Mouse (Mus musculus): ENCODE data around the gene Olfr641.

Olfr641 gene

DNA sequence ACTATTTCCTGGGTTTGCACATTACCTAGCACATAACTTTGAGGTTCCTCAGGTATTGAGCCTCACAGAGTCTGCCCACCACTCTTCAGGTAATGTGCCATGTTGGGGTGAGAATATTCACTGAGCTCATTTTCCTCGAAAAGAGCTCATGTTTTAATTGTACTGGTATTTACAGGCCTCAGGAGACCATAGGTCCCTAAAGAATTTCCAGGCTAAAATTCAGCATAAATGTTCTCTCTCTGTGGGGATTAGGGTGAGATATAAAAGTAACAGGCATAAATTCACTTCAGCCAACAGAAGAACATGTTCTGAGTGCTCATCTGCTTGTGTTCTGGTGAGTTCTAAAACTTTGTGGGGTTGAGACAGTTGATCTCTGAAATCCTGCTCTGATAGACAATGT, at the start of gene Olfr641:
Olfr641 (plus strand) TSS at position 301 of the 400 bp plus-strand sequence.
- DNase-seq (ENCODE audit: extremely low read depth, low read depth): no peak

- DNase-seq (ENCODE audit: extremely low read depth, low read depth): no peak
Measured at GRCm38 (mm10) chr7:103998446-103998845, 36.8 kb upstream of the Olfr641 start, which contains the start of gene Olfr638. Gene Olfr638, plus strand, starts transcription at chr7:103998746.

GRCm38 (mm10) chr7:103999124-103999523, 36.1 kb upstream of the Olfr641 start:
- no peak for DNase-seq (ENCODE audit: extremely low read depth, low read depth)

DNA sequence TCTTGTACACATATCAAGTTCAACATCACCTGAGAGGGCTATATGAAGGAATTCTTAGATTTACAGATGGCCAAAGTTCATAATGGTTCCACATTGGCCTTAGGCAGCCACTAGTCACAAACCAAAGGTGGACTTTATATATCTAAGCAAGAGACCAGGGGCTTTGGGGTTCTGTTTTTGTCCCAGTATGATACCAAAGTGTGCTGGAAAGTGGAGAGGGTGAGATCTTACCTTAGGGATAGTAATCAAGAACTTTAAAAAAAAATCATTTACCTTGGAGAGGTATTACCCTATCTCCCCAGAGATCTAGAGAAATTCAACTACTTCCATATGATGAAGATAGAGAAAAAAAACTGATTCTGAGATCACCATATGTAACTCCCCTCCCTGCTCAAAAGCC, 18.0 kb upstream of the Olfr641 start, which contains the start of gene Olfr639:
Olfr639 (minus strand) TSS at position 101 of the 400 bp plus-strand sequence.
- no peak for DNase-seq (ENCODE audit: extremely low read depth, low read depth)

- no peak for DNase-seq (ENCODE audit: extremely low read depth, low read depth)
Measured at GRCm38 (mm10) chr7:104018953-104019352, 16.3 kb upstream of the Olfr641 start.

GRCm38 (mm10) chr7:104021651-104022050, 13.6 kb upstream of the Olfr641 start:
- DNase-seq (ENCODE audit: extremely low read depth, low read depth): no peak

- no peak for DNase-seq (ENCODE audit: extremely low read depth, low read depth)
Measured at GRCm38 (mm10) chr7:104025473-104025872, 9.8 kb upstream of the Olfr641 start, which contains the start of gene Olfr640. Gene Olfr640, minus strand, starts transcription at chr7:104025573.

- DNase-seq (ENCODE audit: extremely low read depth, low read depth): no peak
Measured at GRCm38 (mm10) chr7:104026978-104027377, 8.3 kb upstream of the Olfr641 start.

DNA sequence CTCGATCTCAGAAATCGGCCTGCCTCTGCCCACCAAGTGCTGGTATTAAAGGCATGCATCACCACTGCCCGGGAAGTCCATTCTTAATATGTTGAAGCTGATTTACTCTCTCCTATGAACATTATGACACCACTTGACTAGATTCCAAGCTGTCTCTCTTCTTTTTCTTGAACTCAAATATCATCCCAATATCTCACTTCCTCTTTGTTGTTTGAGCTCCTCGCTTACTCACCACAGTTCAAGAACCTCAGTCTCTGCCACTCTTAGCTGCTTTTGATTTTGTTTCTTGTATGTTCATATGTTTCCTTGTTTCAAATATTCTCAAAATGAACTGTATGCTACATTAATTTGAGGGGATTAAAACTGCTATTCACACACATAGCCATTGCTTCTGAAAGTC, 15.5 kb downstream of the Olfr641 start:
- no peak for DNase-seq (ENCODE audit: extremely low read depth, low read depth)

- no peak for DNase-seq (ENCODE audit: extremely low read depth, low read depth)
Measured at GRCm38 (mm10) chr7:104052566-104052965, 17.3 kb downstream of the Olfr641 start, which contains the start of gene Olfr642. Gene Olfr642, minus strand, starts transcription at chr7:104052666.

- DNase-seq (ENCODE audit: extremely low read depth, low read depth): no peak
Measured at GRCm38 (mm10) chr7:104059215-104059614, 24.0 kb downstream of the Olfr641 start.

- DNase-seq (ENCODE audit: extremely low read depth, low read depth): no peak
Measured at GRCm38 (mm10) chr7:104061345-104061744, 26.1 kb downstream of the Olfr641 start, which contains the start of gene 4930516K23Rik. Gene 4930516K23Rik, minus strand, starts transcription at chr7:104061445.

DNA sequence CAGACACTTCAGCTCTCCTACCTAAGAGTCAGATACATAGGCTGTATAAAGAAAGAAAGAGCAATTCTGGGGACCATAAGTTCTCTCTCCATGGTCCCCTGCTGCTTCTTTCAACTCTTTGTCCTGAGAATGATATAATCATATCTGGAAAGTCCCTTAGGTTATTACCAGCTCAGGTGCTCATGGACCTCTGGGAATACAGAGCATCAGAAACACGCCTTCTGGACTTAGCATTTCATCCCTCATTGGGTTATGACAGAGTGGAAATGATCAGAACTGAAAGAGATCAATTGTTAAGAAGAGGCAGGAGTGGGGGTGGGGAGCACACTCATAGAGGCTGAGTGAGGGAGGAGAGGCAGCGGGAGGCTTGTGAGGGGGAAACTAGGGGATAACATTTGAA, 36.5 kb downstream of the Olfr641 start, which contains the start of gene Olfr644:
Olfr644 (minus strand) TSS at position 101 of the 400 bp plus-strand sequence.
- no peak for DNase-seq (ENCODE audit: extremely low read depth, low read depth)

GRCm38 (mm10) chr7:104085365-104085764, 50.1 kb downstream of the Olfr641 start, which contains the start of gene Olfr645:
Gene Olfr645, minus strand, starts transcription at chr7:104085465.
- DNase-seq (ENCODE audit: extremely low read depth, low read depth): no peak
